Mouse (Mus musculus) heart, adult 11 months (tissue): ENCODE measurements at regions not wholly inside any gene's neighbourhood (a gene's known extent, or its start where the extent isn't known, plus 50 kb on each side); places are given as distances from the start of the nearest gene placed in this dataset.
A peak's percentile ranks its signal among the peaks of the same experiment; 100 is the strongest.
"Not testable (repeated sequence)": the region's sequence is repeated elsewhere in the genome, so short reads cannot be mapped to it uniquely, and the experiment has no call there.

ENCODE experiments used
- DNase-seq: peaks from one replicate; pipeline ENCODE4 v3.0.0; 2022

DNA sequence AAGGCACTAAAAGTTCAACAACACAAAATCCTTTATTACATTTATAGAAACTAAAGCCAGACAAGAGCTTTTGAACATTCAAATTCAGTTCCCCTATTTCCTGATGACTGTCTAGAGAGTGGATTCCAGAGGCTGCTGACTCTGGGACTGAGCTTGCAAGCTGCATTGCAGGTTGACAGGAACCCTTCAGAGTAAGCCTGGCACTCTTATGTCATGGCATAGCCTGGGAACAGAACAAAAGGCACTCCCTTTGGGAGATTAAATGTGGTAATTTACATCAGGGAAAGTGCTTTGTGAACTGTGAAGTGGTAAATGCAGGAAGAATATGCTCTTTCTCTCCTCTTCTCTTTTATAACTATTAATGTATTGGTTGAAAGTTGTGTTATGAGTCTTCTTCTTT lies 847.3 kb downstream of the Bcl11a start:
- no peak for DNase-seq

DNA sequence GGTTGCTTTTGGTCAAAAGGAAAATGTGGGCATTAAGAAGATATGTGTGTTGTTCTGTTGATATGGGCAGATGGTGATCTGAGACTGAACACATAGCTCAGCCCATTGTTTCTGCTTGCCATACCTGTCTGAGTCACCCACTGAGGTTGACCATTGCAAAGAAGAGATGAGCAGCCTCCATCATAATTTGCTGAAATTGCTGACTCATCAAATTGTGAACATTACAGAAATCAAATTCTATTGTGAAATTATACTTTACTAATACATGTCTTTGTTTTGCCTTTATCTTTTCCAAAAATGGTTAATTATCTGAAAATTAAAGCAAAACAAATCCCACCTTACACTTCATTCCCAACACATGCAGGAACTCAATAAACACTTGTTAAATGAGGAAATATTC lies 865.8 kb downstream of the Bcl11a start:
- peak; percentile 31 for DNase-seq

GRCm38 (mm10) chr11:24951161-24951560 lies 873.3 kb downstream of the Bcl11a start:
- DNase-seq = no peak

GRCm38 (mm10) chr11:24972359-24972758 lies 894.5 kb downstream of the Bcl11a start:
- peak; percentile 61 for DNase-seq

DNA sequence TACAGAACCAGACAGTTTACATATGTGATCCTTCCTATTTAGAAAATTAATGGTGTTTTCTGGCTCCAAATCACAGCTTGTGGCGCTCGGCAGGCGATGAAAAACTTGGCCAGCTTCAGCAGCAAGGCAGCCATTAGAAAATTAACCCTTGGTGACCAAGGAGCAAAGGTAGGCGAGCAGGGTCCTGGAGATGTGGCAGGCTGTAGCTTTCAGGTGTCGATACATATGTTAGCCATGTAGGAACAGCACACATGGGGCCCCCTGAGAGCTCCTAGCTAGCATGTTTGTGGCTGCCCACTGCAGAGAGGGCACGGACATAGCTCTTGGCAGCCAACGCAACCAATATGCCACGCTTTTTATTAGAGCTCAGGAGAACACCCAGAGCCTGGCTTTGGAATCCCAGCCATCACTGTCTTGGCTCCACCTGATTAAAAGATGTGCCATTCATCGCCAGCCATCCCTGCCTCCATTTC lies 902.4 kb downstream of the Bcl11a start:
- no peak for DNase-seq

DNA sequence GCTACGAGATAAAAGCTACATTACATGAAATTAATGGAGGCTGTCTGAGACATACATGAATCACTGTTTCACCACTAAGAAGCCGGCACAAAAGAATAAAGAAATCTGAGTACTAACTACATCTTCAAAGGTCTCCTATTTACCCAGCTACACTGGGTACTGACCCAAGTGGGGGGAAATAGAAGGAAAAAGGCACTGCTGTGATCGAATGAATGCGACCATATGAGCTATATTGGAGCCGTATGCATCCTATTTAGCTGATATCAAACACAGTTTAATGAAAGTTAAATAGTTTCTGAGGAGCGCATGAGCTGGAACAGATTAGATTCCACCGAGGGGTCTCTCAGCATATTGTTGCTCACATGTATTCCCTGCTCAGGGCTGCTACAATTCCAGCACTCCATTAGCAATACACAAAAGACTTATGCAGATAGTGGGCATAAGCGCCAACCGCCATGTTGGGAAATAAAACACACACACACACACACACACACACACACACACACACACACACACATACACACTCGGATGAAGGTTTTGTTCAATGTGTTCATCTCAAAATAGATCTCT lies 905.3 kb downstream of the Bcl11a start:
- no peak for DNase-seq

DNA sequence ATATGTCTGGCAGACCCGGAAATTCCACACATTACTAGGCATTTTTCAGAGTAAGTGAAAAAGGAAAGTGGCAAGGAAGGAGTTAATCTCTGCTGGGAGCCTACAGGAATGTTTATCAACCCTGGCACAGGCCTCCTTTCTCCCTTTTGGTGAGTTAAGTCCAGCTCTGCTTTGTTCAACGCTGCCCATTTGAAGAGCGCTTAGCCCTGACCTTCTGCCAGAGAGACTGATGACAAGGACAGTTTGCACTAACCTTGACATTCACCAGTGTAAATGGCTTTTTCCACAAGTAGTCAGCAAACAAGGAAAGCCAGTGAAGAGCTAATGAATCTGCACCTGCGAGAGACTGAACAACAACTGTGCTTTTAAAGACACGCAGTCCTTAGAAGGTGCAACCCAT lies 927.6 kb downstream of the Bcl11a start:
- no peak for DNase-seq

- DNase-seq = no peak
Observed at GRCm38 (mm10) chr11:25026786-25027185, 948.9 kb downstream of the Bcl11a start.

DNA sequence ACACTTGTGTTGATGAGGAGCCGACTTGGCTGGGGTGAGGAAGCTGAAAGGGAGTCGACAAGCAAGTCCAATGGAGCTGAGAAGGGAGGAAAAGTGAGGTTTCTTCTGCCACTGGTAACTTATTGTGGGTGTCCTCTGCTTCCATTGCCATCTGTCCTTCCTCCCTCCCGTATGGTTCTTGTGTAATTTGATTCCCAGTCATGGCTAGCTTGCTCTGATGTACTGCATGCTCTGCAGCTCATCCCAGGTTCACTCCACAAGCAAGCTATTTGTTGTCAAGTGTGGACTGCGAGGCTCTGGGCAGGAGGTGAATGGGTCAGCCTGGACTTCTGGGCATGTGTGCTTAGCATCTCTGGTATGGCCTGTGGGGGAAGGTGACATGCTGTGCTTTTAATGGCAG lies 963.1 kb downstream of the Bcl11a start:
- peak; percentile 34 for DNase-seq

DNA sequence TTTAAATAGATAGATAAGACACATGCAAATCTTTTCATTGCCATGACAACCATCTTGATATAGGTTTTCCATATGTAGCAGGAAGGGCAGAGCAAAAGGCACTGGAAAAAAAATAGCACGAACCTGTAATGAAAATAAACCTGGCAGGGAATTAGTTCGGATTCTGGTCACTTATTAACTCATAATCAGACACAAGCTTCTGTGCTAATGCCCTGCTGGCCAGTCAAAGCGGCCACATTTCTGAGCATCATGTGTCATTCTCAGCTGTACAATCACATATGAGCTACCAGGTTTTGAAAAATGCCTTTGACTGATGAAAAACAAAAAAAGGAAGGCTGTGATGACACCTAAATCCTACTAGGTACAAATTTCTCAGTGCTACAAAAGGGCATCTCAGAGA lies 964.9 kb downstream of the Bcl11a start:
- DNase-seq = no peak

- no peak for DNase-seq
Observed at GRCm38 (mm10) chr11:25045339-25045738, 967.5 kb downstream of the Bcl11a start.

GRCm38 (mm10) chr11:25045977-25046376 lies 968.1 kb downstream of the Bcl11a start:
- DNase-seq = no peak

DNA sequence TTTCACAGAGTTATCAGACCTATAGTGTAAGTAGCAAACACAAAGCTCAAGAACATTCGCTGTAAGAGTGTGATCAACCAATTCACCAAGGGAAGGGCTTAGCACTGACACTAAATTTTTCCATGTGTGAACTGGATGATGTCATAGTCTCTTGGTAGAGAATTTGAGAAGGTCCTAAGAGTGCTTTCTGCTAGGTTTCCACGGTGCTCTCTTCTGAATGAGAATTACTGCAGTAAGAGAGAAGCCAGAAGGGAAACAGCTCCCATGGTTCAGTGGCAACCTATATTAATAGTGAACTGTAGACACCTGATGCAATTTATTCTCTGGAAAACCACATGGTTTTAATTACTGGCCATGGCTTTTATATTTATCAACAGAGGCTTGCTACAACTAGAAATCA lies 977.8 kb downstream of the Bcl11a start:
- no peak for DNase-seq

GRCm38 (mm10) chr11:25057093-25057521 lies 979.3 kb downstream of the Bcl11a start:
- no peak for DNase-seq

DNA sequence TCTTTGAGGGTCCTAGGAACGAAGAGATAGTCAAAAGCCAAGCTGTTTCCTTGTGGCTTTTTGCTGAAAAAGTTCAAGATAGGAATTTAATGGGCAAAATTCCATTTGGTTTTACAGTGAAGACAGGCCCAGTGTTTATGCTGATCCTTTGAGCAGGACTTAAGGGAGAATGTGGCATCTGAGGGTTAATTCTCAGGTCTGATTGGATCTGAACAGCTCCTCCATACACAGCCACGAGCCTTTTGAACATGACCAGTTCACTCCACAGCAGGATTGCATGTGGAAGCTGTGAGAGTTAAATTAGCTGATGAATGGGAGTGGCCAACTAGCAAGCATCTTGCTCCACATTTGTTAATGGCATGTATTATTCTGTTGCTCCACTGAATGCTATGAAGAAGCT lies 979.7 kb downstream of the Bcl11a start:
- DNase-seq = no peak

GRCm38 (mm10) chr11:25063042-25063441 lies 985.2 kb downstream of the Bcl11a start:
- no peak for DNase-seq

DNA sequence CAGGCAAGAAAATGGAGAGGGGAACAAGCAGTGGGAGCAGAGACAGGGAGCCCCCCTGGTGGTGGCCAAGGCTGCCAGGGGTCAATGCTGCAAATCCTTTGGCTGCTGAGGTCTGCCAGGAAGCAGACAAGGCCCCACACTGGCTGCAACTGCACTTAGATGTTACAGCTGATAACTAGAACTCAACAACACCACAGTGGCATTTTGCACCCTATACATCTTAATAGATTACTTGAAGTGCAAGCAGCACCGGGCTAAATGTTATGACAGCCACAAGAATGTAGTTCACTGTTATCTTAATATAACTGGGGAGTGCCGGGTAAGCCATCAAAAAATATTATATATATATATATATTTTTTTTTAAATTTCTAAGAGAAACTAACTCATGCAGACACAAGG lies 986.1 kb downstream of the Bcl11a start:
- no peak for DNase-seq

DNA sequence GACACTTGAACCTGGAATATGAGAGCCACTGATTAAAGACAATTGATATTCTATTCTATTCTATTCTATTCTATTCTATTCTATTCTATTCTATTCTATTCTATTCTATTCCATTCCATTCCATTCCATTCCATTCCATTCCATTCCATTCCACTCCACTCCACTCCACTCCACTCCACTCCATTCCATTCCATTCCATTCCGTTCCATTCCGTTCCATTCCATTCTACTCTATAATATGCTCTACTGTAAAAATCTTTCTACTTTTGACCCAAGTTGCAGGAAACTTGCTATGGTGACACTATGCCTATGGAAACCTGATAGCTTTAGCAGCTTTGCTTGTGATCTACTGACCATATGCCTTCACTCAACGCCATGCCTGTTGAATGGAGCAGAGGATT lies 1022.1 kb downstream of the Bcl11a start:
- DNase-seq = not testable (repeated sequence)

GRCm38 (mm10) chr11:25104432-25104831 lies 1026.6 kb downstream of the Bcl11a start:
- no peak for DNase-seq

- DNase-seq = no peak
Observed at GRCm38 (mm10) chr11:25124458-25124857, 1046.6 kb downstream of the Bcl11a start.

DNA sequence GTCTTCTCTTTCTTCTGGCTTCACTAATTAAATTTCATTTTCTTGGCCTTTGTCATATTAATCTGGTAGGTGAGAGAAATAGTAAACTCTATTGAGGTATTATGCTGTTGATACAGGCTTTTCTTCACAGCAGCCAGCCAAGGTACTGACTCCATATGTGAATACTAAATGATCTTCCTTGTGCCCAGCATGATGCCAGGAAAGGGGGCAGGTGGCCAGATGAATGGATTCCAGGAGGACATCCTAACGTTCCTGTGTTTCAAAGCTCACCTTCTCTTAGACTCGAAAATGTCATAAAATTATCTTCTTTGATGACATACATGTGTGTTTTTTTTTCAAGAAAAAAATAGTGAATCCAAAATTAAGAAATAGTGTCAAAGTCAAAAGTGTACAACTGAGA lies 1064.4 kb downstream of the Bcl11a start:
- DNase-seq = no peak

GRCm38 (mm10) chr11:25142833-25143232 lies 1065.0 kb downstream of the Bcl11a start:
- DNase-seq = no peak

- DNase-seq = no peak
Observed at GRCm38 (mm10) chr11:25147287-25147686, 1063.3 kb downstream of the 5730522E02Rik start.

GRCm38 (mm10) chr11:25156705-25157104 lies 1053.9 kb downstream of the 5730522E02Rik start:
- no peak for DNase-seq

GRCm38 (mm10) chr11:25157135-25157860 lies 1053.3 kb downstream of the 5730522E02Rik start:
- no peak for DNase-seq
